Mouse (Mus musculus) embryonic facial prominence, embryonic 13.5 days (tissue): ENCODE measurements around the gene Ly6g6e. TPM values are rescaled to one million over a fixed set of nuclear protein-coding genes. Genes with fewer than 3 reads are reported as not detected.

Source experiments
- ATAC-seq: fragments of 200-750 bp; cut with Nextera tagmentation; 2 replicates; pipeline ENCODE4 v1.8.0; 2017; ENCODE audit warnings: low read depth; ENCODE audit not compliant: insufficient number of reproducible peaks, insufficient read depth, low FRiP score, low TSS enrichment
- H3K27ac ChIP-seq: fragments of 300-500 bp; sonication (generic); 2 replicates; pipeline ENCODE4 v1.5.1; 2015; ENCODE audit warnings: moderate library complexity, mild to moderate bottlenecking, inconsistent platforms
- H3K27me3 ChIP-seq: fragments of 300-500 bp; sonication (generic); 2 replicates; pipeline ENCODE4 v1.6.1; 2015; ENCODE audit warnings: mild to moderate bottlenecking, inconsistent platforms
- H3K36me3 ChIP-seq: fragments of 300-500 bp; sonication (generic); 2 replicates; pipeline ENCODE4 v1.6.1; 2015; ENCODE audit warnings: mild to moderate bottlenecking, inconsistent platforms
- H3K4me1 ChIP-seq: fragments of 300-500 bp; sonication (generic); 2 replicates; pipeline ENCODE4 v1.6.1; 2015; ENCODE audit warnings: inconsistent platforms
- H3K4me2 ChIP-seq: fragments of 300-500 bp; sonication (generic); 2 replicates; pipeline ENCODE4 v1.6.1; 2015; ENCODE audit warnings: moderate library complexity, mild to moderate bottlenecking, inconsistent platforms
- H3K4me3 ChIP-seq: fragments of 300-500 bp; sonication (generic); 2 replicates; pipeline ENCODE4 v1.5.1; 2015; ENCODE audit warnings: mild to moderate bottlenecking, inconsistent platforms
- H3K9ac ChIP-seq: fragments of 300-500 bp; sonication (generic); 2 replicates; pipeline ENCODE4 v1.6.1; 2015; ENCODE audit warnings: mild to moderate bottlenecking, inconsistent platforms
- H3K9me3 ChIP-seq: fragments of 300-500 bp; sonication (generic); 2 replicates; pipeline ENCODE4 v1.6.1; 2016; ENCODE audit warnings: inconsistent platforms
- WGBS: fragments of 180-500 bp; shearing (Covaris S2); methylation state at CpG from one replicate; pipeline ENCODE4 v1.1.7; 2015; ENCODE audit warnings: mixed read lengths; 5-methylcytosine and 5-hydroxymethylcytosine counted together
- polyA plus RNA-seq: library from polyadenylated mRNA; unstranded; fragments of >200 nt; fragmentation: Nextera tagmentation; extraction: Ambion mirVana; gene quantifications from 2 replicates; pipeline ENCODE4 v1.2.1, GENCODE M21; 2015

Ly6g6e gene
- polyA plus RNA-seq, 1 experiment from 2014 or later = 4.9 TPM

- peak overlapping the region; percentile 92 for H3K4me2 ChIP-seq
- H3K9me3 ChIP-seq = no peaks in the 10 kb centered on the region
- H3K4me3 ChIP-seq = peak overlapping the region; percentile 67
- H3K27ac ChIP-seq = peak overlapping the region; percentile 99
- WGBS = 2% methylated on average over 21 of the region's 21 CpGs
- H3K36me3 ChIP-seq = peaks cover 41% of the 10 kb centered on the region
- 0 out of 2 replicates have a peak, but pooled peaks have one; percentile 9 for ATAC-seq
- peaks cover 47% of the 10 kb centered on the region for H3K4me1 ChIP-seq
- peak overlapping the region; percentile 89 for H3K9ac ChIP-seq
- H3K27me3 ChIP-seq = no peaks in the 10 kb centered on the region
Observed at GRCm38 (mm10) chr17:35051156-35052086, 25.3 kb upstream of the Ly6g6e start.

- WGBS = 78% methylated on average over 12 of the region's 12 CpGs
- peak overlapping the region; percentile 89 for H3K9ac ChIP-seq
- H3K4me1 ChIP-seq = peaks cover 41% of the 10 kb centered on the region
- peak overlapping the region; percentile 99 for H3K27ac ChIP-seq
- H3K9me3 ChIP-seq = no peaks in the 10 kb centered on the region
- ATAC-seq = no peak
- H3K27me3 ChIP-seq = no peaks in the 10 kb centered on the region
- peak overlapping the region; percentile 67 for H3K4me3 ChIP-seq
- H3K36me3 ChIP-seq = peaks cover 48% of the 10 kb centered on the region
- peak overlapping the region; percentile 92 for H3K4me2 ChIP-seq
Observed at GRCm38 (mm10) chr17:35052271-35052798, 24.4 kb upstream of the Ly6g6e start.

DNA sequence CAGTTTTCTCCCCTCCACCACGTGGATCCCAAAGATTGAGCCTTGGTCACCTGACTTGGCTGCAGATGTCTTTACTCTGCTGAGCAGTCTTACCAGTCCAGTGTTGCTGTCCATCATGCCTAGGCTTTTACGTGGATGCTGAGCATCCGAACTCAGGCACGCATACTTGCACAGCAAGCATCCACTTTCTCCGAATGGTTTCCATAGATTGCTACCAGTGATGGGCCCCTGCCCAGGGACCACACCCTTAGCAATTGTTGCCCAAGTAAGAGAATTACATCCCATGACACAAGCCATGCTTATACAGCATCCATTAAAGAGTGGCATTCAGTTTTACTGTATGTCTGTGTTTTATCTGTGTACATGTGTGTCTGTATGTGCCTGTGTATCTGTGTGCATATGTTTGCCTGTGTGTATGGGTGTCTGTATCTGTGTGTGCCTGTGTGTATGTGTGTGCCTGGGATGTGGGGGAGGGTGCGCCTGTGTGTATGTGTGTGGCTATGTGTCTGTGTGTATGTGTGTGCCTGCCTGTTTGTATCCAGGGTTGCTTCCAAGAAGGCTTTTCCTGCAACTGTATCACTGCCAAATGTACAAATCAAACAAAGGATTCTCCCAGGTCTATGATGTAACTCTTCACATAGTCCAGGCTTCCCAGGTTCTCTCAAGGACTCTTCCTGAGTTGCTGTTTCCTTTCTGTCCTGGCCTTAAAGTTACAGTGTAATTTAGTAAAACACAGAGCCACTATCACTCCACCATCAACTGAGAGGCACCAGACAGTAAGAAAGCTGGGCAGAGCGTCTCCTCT, 20.8 kb upstream of the Ly6g6e start:
- Histone ChIP-seq H3K4me1 (peaks cover 30% of the 10 kb centered on the region), H3K4me3 (no peak overlapping the region), H3K27ac (no peak overlapping the region), H3K4me2 (no peak overlapping the region), H3K36me3 (peaks cover 68% of the 10 kb centered on the region), H3K9ac (no peak overlapping the region), H3K9me3 (no peaks in the 10 kb centered on the region), H3K27me3 (no peaks in the 10 kb centered on the region)
- 92% methylated on average over 7 of the region's 7 CpGs for WGBS
- ATAC-seq = no peak

- Histone ChIP-seq H3K4me1 (peaks cover 29% of the 10 kb centered on the region), H3K27ac (no peak overlapping the region), H3K27me3 (no peaks in the 10 kb centered on the region), H3K36me3 (peaks cover 79% of the 10 kb centered on the region), H3K4me2 (no peak overlapping the region), H3K9me3 (no peaks in the 10 kb centered on the region), H3K4me3 (no peak overlapping the region), H3K9ac (no peak overlapping the region)
- 81% methylated on average over 3 of the region's 3 CpGs for WGBS
- no peak for ATAC-seq
Observed at GRCm38 (mm10) chr17:35057090-35057489, 19.6 kb upstream of the Ly6g6e start.

DNA sequence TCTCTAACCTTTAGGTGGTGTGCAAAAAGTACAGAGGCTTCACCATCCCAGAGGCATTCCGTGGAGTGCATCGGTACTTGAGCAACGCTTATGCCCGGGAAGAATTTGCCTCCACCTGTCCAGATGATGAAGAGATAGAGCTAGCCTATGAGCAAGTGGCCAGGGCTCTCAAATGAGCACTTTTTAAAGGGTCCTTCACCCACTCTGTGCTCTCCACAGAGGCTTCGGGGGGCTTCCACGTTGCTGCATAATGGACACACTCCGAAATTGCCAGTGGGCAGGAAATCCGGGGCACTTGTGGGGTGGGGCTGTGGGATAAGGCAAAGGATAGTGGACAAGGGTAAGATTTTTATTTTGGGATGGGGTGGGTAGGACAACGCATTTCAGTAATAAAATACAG, 18.4 kb upstream of the Ly6g6e start:
- no peaks in the 10 kb centered on the region for H3K9me3 ChIP-seq
- H3K4me3 ChIP-seq = peak overlapping the region; percentile 76; the same call in 1 of the 2 replicates
- peak overlapping the region; percentile 83; the same call in 1 of the 2 replicates for H3K9ac ChIP-seq
- H3K27me3 ChIP-seq = peaks cover under 1% of the 10 kb centered on the region; the same call in 1 of the 2 replicates
- 59% methylated on average over 9 of the region's 9 CpGs for WGBS
- peak overlapping the region; percentile 96 for H3K4me2 ChIP-seq
- peaks cover 80% of the 10 kb centered on the region for H3K36me3 ChIP-seq
- H3K27ac ChIP-seq = peak overlapping the region; percentile 92
- H3K4me1 ChIP-seq = peaks cover 20% of the 10 kb centered on the region
- no peak for ATAC-seq

DNA sequence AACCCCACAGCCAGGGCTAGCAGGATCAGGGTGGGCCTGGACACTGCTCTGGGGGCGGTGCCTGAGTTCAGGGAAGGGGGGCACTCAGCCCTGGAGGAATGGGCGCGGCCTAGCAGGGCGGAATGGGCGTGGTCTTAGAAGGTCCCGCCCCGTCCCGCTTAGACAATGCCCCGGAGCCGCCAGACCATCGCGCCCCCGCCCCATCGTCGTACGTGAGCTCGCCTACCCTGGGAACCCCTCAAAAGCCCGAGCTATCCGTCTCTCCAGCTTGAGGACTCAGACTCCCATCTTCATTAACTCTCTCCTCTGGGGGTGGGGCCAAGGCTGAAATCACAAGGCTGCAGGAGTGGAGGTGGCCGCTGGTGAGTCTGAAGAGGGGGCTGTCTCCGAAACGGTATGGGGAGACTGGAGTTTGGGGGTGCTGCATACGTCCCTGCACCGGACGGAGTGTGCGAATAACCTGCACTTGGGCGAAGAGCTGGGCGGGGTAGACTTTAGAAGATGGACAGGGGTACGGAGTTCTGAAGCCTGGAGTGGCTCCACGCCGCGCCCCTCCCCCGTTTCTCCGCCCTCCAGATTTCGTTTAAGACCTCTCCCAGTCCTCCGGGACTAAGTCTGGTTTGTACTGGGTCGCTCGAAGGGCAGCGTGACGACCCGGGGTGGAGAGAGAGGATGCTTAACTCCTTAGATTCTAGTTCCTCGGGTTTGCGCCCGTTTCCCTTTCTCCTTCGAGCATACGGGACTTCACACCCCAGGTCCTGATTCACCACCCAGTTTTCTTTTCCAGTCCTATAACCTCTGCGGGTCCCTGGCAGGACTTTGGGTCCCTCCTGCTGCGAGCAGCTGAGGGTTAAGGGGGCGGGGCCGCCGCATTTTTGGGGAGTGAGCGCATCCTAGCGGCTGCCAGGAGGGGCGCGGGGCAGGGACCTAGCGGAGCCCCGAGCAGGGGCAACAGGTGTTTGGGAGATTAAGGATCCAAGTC, 17.5 kb upstream of the Ly6g6e start, which contains the start of gene Ddah2:
Ddah2 (plus strand) TSS at position 125 of the 982 bp plus-strand sequence.
- WGBS = under 1% methylated on average over 57 of the region's 57 CpGs
- Histone ChIP-seq H3K36me3 (peaks cover 73% of the 10 kb centered on the region), H3K9ac (peak within 1 kb of the TSS; percentile 83), H3K27me3 (peaks cover 10% of the 10 kb centered on the region; the same call in 1 of the 2 replicates), H3K4me2 (peak within 1 kb of the TSS; percentile 96), H3K9me3 (no peaks in the 10 kb centered on the region), H3K4me1 (peaks cover 22% of the 10 kb centered on the region), H3K27ac (peak within 1 kb of the TSS; percentile 92), H3K4me3 (peak within 1 kb of the TSS; percentile 76)
- peak; percentile 86 for ATAC-seq

GRCm38 (mm10) chr17:35060071-35060470, 16.6 kb upstream of the Ly6g6e start:
- Histone ChIP-seq H3K9ac (peak overlapping the region; percentile 83), H3K4me3 (peak overlapping the region; percentile 76), H3K27me3 (peaks cover 18% of the 10 kb centered on the region), H3K4me1 (peaks cover 31% of the 10 kb centered on the region), H3K4me2 (peak overlapping the region; percentile 96), H3K9me3 (no peaks in the 10 kb centered on the region), H3K27ac (peak overlapping the region; percentile 44; the same call in 1 of the 2 replicates), H3K36me3 (peaks cover 67% of the 10 kb centered on the region)
- 24% methylated on average over 14 of the region's 14 CpGs for WGBS
- ATAC-seq = no peak

GRCm38 (mm10) chr17:35060737-35061297, 15.9 kb upstream of the Ly6g6e start:
- Histone ChIP-seq H3K27me3 (peaks cover 26% of the 10 kb centered on the region), H3K27ac (no peak overlapping the region; the same call in 1 of the 2 replicates), H3K4me2 (peak overlapping the region; percentile 96), H3K9me3 (no peaks in the 10 kb centered on the region), H3K9ac (peak overlapping the region; percentile 83), H3K4me1 (peaks cover 37% of the 10 kb centered on the region), H3K4me3 (peak overlapping the region; percentile 76), H3K36me3 (peaks cover 59% of the 10 kb centered on the region)
- 57% methylated on average over 22 of the region's 22 CpGs for WGBS
- ATAC-seq = no peak

DNA sequence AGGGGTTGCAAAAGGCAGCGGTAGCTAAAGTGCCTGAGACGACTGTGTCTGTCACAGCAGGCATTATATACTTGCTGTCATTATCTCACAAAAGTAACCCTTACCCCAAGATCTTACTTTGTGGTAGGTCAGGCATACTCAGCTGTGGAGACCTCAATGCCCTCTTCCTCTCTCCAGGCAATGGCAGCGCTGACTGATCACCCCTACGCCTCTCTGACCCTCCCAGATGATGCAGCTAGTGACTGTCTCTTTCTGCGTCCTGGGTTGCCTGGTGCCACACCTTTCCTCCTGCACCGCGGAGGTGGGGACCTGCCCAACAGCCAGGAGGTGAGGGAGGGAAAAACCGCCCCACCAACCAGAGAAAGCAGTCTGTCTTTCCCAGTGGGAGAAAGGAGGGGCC, 15.4 kb upstream of the Ly6g6e start:
- H3K9me3 ChIP-seq = no peaks in the 10 kb centered on the region
- no peak overlapping the region for H3K27ac ChIP-seq
- no peak for ATAC-seq
- no peak overlapping the region for H3K9ac ChIP-seq
- H3K36me3 ChIP-seq = peaks cover 54% of the 10 kb centered on the region
- H3K4me2 ChIP-seq = peak overlapping the region; percentile 96
- peaks cover 31% of the 10 kb centered on the region for H3K27me3 ChIP-seq
- peak overlapping the region; percentile 76 for H3K4me3 ChIP-seq
- WGBS = 83% methylated on average over 8 of the region's 8 CpGs
- peaks cover 37% of the 10 kb centered on the region for H3K4me1 ChIP-seq

DNA sequence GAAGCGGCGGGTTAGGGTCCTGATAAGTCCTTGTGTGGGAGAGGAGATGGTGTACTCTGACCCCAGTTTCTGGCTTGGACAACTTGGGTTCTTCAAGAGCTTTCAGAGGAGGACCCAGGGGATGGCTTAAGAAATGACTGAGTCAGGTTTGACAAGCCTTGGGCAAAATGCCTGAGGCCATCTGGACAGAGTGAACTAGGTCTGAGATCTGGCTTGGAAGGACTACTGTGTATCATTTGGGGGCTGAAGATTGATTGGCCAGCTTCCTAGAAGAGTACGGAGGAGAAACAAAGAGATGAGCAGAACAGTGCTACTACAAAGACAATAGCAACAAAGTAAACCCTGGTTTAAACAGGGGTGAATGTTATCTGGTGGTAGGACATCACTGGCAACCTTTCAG, 13.2 kb upstream of the Ly6g6e start:
- H3K4me1 ChIP-seq = peaks cover 37% of the 10 kb centered on the region
- 98% methylated on average over 3 of the region's 3 CpGs for WGBS
- peaks cover 51% of the 10 kb centered on the region for H3K27me3 ChIP-seq

More for the DNA sequence above, 13.2 kb upstream of the Ly6g6e start:
- peaks cover 34% of the 10 kb centered on the region for H3K36me3 ChIP-seq
- no peaks in the 10 kb centered on the region for H3K9me3 ChIP-seq
- no peak overlapping the region for H3K27ac ChIP-seq
- H3K4me2 ChIP-seq = no peak overlapping the region
- H3K9ac ChIP-seq = no peak overlapping the region
- ATAC-seq = no peak
- H3K4me3 ChIP-seq = no peak overlapping the region
